Mouse (Mus musculus) cerebral cortex, adult 2 months (tissue): ENCODE data around the gene Sestd1.

Source experiments
- WGBS: fragments of 180-500 bp; shearing (Covaris S2); methylation state at CpG from one replicate; pipeline ENCODE4 v1.1.7; 2018; 5-methylcytosine and 5-hydroxymethylcytosine counted together

Sestd1 gene

GRCm38 (mm10) chr2:77270781-77271180 lies 9.6 kb downstream of the Sestd1 start:
- WGBS: 53% methylated on average over 7 of the region's 7 CpGs

GRCm38 (mm10) chr2:77270136-77270535 lies 10.3 kb downstream of the Sestd1 start:
- 40% methylated on average over 1 of the region's 1 CpGs for WGBS

GRCm38 (mm10) chr2:77268612-77269239 lies 11.7 kb downstream of the Sestd1 start:
- 43% methylated on average over 5 of the region's 5 CpGs for WGBS

GRCm38 (mm10) chr2:77266931-77267330 lies 13.5 kb downstream of the Sestd1 start:
- WGBS: 92% methylated on average over 2 of the region's 2 CpGs

GRCm38 (mm10) chr2:77266011-77266410 lies 14.4 kb downstream of the Sestd1 start:
- WGBS: 58% methylated on average over 3 of the region's 3 CpGs

GRCm38 (mm10) chr2:77265301-77265700 lies 15.1 kb downstream of the Sestd1 start:
- WGBS: 78% methylated on average over 7 of the region's 7 CpGs

GRCm38 (mm10) chr2:77264550-77264949 lies 15.8 kb downstream of the Sestd1 start:
- WGBS: 65% methylated on average over 6 of the region's 6 CpGs

- WGBS: 53% methylated on average over 11 of the region's 11 CpGs
Observed at GRCm38 (mm10) chr2:77263477-77264435, 16.6 kb downstream of the Sestd1 start.

GRCm38 (mm10) chr2:77260134-77260533 lies 20.3 kb downstream of the Sestd1 start:
- WGBS: 68% methylated on average over 4 of the region's 4 CpGs

GRCm38 (mm10) chr2:77253227-77253626 lies 27.2 kb downstream of the Sestd1 start:
- WGBS: 77% methylated on average over 6 of the region's 6 CpGs

- WGBS: 88% methylated on average over 6 of the region's 6 CpGs
Observed at GRCm38 (mm10) chr2:77251736-77252135, 28.7 kb downstream of the Sestd1 start.

GRCm38 (mm10) chr2:77249771-77250681 lies 30.4 kb downstream of the Sestd1 start:
- WGBS: 42% methylated on average over 8 of the region's 8 CpGs

- 93% methylated on average over 1 of the region's 1 CpGs for WGBS
Observed at GRCm38 (mm10) chr2:77248416-77248815, 32.0 kb downstream of the Sestd1 start.

GRCm38 (mm10) chr2:77247200-77247830 lies 33.1 kb downstream of the Sestd1 start:
- WGBS: 89% methylated on average over 10 of the region's 10 CpGs

GRCm38 (mm10) chr2:77245806-77246205 lies 34.6 kb downstream of the Sestd1 start:
- WGBS: 52% methylated on average over 3 of the region's 3 CpGs

GRCm38 (mm10) chr2:77242248-77242647 lies 38.1 kb downstream of the Sestd1 start:
- WGBS: 86% methylated on average over 6 of the region's 6 CpGs

- WGBS: 89% methylated on average over 3 of the region's 3 CpGs
Observed at GRCm38 (mm10) chr2:77238607-77239006, 41.8 kb downstream of the Sestd1 start.

- WGBS: 42% methylated on average over 3 of the region's 3 CpGs
Observed at GRCm38 (mm10) chr2:77238046-77238445, 42.3 kb downstream of the Sestd1 start.

- 70% methylated on average over 4 of the region's 4 CpGs for WGBS
Observed at GRCm38 (mm10) chr2:77236860-77237259, 43.5 kb downstream of the Sestd1 start.

- 71% methylated on average over 4 of the region's 4 CpGs for WGBS
Observed at GRCm38 (mm10) chr2:77235896-77236295, 44.5 kb downstream of the Sestd1 start.

GRCm38 (mm10) chr2:77232604-77233003 lies 47.8 kb downstream of the Sestd1 start:
- 93% methylated on average over 2 of the region's 2 CpGs for WGBS
